Mouse (Mus musculus) cerebellum, postnatal 36 days (tissue): ENCODE measurements around the gene Ndufv1.
"Not testable (repeated sequence)": the region's sequence is repeated elsewhere in the genome, so short reads cannot be mapped to it uniquely, and the experiment has no call there.

Experiments used
- DNase-seq, 2 experiments: peaks; one replicate each; pipeline ENCODE4 v3.0.0; 2021 to 2022; ENCODE audit warnings: mixed read lengths in 2 of 2

Ndufv1 gene

GRCm38 (mm10) chr19:4000949-4001525, 11.6 kb downstream of the Ndufv1 start:
- DNase-seq, result no peak

- peak; percentile 93 to 96 for DNase-seq
Observed at GRCm38 (mm10) chr19:4000119-4000900, 12.3 kb downstream of the Ndufv1 start, which contains the start of the genes Nudt8 and Gm49405. Gene Nudt8, plus strand, starts transcription at chr19:4000580. Gene Gm49405, plus strand, starts transcription at chr19:4000626.

GRCm38 (mm10) chr19:3999121-3999730, 13.4 kb downstream of the Ndufv1 start:
- DNase-seq, result no peak

GRCm38 (mm10) chr19:3998335-3998734, 14.3 kb downstream of the Ndufv1 start:
- no peak for DNase-seq

GRCm38 (mm10) chr19:3997231-3997630, 15.4 kb downstream of the Ndufv1 start:
- DNase-seq, result no peak

GRCm38 (mm10) chr19:3996747-3997146, 15.9 kb downstream of the Ndufv1 start:
- no peak for DNase-seq

- no peak for DNase-seq
Observed at GRCm38 (mm10) chr19:3996106-3996505, 16.5 kb downstream of the Ndufv1 start.

- DNase-seq, result no peak
Observed at GRCm38 (mm10) chr19:3995505-3995904, 17.1 kb downstream of the Ndufv1 start.

GRCm38 (mm10) chr19:3994932-3995331, 17.7 kb downstream of the Ndufv1 start:
- DNase-seq, result no peak

- DNase-seq, result no peak
Observed at GRCm38 (mm10) chr19:3992416-3992815, 20.2 kb downstream of the Ndufv1 start, which contains the start of gene Tbx10. Gene Tbx10, plus strand, starts transcription at chr19:3992752.

GRCm38 (mm10) chr19:3991966-3992365, 20.6 kb downstream of the Ndufv1 start:
- no peak for DNase-seq

- no peak for DNase-seq
Observed at GRCm38 (mm10) chr19:3991562-3991961, 21.0 kb downstream of the Ndufv1 start.

- no peak for DNase-seq
Observed at GRCm38 (mm10) chr19:3990804-3991203, 21.8 kb downstream of the Ndufv1 start.

- no peak for DNase-seq
Observed at GRCm38 (mm10) chr19:3988750-3989149, 23.9 kb downstream of the Ndufv1 start.

GRCm38 (mm10) chr19:3988066-3988465, 24.5 kb downstream of the Ndufv1 start:
- DNase-seq, result no peak

- peak in 1 of 2 experiments; percentile 36 for DNase-seq
Observed at GRCm38 (mm10) chr19:3986334-3986733, 26.3 kb downstream of the Ndufv1 start, which contains the start of gene Acy3. Gene Acy3, plus strand, starts transcription at chr19:3986570.

- no peak for DNase-seq
Observed at GRCm38 (mm10) chr19:3985261-3985681, 27.3 kb downstream of the Ndufv1 start.

GRCm38 (mm10) chr19:3983527-3984200, 28.9 kb downstream of the Ndufv1 start:
- no peak for DNase-seq

GRCm38 (mm10) chr19:3980917-3981316, 31.7 kb downstream of the Ndufv1 start:
- DNase-seq, result no peak

- peak; percentile 73 to 83 for DNase-seq
Observed at GRCm38 (mm10) chr19:3980309-3980708, 32.3 kb downstream of the Ndufv1 start.

GRCm38 (mm10) chr19:3975866-3976265, 36.7 kb downstream of the Ndufv1 start:
- no peak for DNase-seq

GRCm38 (mm10) chr19:3974608-3975007, 38.0 kb downstream of the Ndufv1 start:
- DNase-seq, result not testable (repeated sequence)

GRCm38 (mm10) chr19:3972229-3972628, 40.4 kb downstream of the Ndufv1 start, which contains the start of gene Aldh3b2:
Gene Aldh3b2, plus strand, starts transcription at chr19:3972328.
- no peak for DNase-seq
